Mouse (Mus musculus): ENCODE data around the gene Golgb1. TPM values are rescaled to one million over a fixed set of nuclear protein-coding genes. Genes with fewer than 3 reads are reported as not detected.
"Not testable (repeated sequence)": the region's sequence is repeated elsewhere in the genome, so short reads cannot be mapped to it uniquely, and the experiment has no call there.

Golgb1 gene
- 90.6 and 91.7 TPM in 2 replicates for polyA plus RNA-seq (2015; fragmentation: Nextera tagmentation; extraction: Ambion mirVana)

GRCm38 (mm10) chr16:36874583-36875275, at the start of gene Golgb1, which contains the start of gene Eaf2:
Golgb1 (plus strand) TSS chr16:36875140.
Eaf2 (minus strand) TSS chr16:36875003.
- Histone ChIP-seq H3K9ac (peak within 1 kb of the TSS; percentile 92), H3K4me3 (peak within 1 kb of the TSS; percentile 80), H3K27me3 (no peaks in the 10 kb centered on the region), H3K4me1 (replicated peaks) (peaks cover 37% of the 10 kb centered on the region), H3K27ac (replicated peaks) (peak within 1 kb of the TSS; percentile 91), H3K4me2 (peak within 1 kb of the TSS; percentile 76), H3K36me3 (peaks cover 21% of the 10 kb centered on the region), H3K9me3 (no peaks in the 10 kb centered on the region)
- ATAC-seq (ENCODE audit: low read depth) = peak; percentile 100
- under 1% methylated on average over 43 of the region's 43 CpGs for WGBS

- no peaks in the 10 kb centered on the region for H3K9me3 ChIP-seq
- ATAC-seq (ENCODE audit: low read depth) = peak; percentile 63; the same call in 1 of the 2 replicates
- H3K27me3 ChIP-seq = peaks cover 12% of the 10 kb centered on the region
- H3K4me3 ChIP-seq = peak overlapping the region; percentile 90
- H3K27ac ChIP-seq (replicated peaks) = no peak overlapping the region
- H3K4me2 ChIP-seq = peak overlapping the region; percentile 79
- no peaks in the 10 kb centered on the region for H3K36me3 ChIP-seq
- H3K4me1 ChIP-seq (replicated peaks) = peaks cover 24% of the 10 kb centered on the region
- 4% methylated on average over 11 of the region's 11 CpGs for WGBS
- H3K9ac ChIP-seq = peak overlapping the region; percentile 92; the same call in 1 of the 2 replicates
Observed at GRCm38 (mm10) chr16:36827611-36828053, 47.3 kb upstream of the Golgb1 start.

GRCm38 (mm10) chr16:36828054-36828786, 46.7 kb upstream of the Golgb1 start, which contains the start of gene Iqcb1:
Iqcb1 (plus strand) TSS chr16:36828385.
- peak; percentile 99 for ATAC-seq (ENCODE audit: low read depth)
- Histone ChIP-seq H3K9ac (peak within 1 kb of the TSS; percentile 92), H3K36me3 (no peaks in the 10 kb centered on the region), H3K27me3 (peaks cover 12% of the 10 kb centered on the region), H3K4me1 (replicated peaks) (peaks cover 24% of the 10 kb centered on the region), H3K4me3 (peak within 1 kb of the TSS; percentile 90), H3K4me2 (peak within 1 kb of the TSS; percentile 79), H3K27ac (replicated peaks) (peak within 1 kb of the TSS; percentile 86), H3K9me3 (no peaks in the 10 kb centered on the region)
- WGBS = under 1% methylated on average over 64 of the region's 64 CpGs

- H3K4me3 ChIP-seq = peak overlapping the region; percentile 90
Observed at GRCm38 (mm10) chr16:36828820-36829219, 46.1 kb upstream of the Golgb1 start.

GRCm38 (mm10) chr16:36846894-36847293, 28.0 kb upstream of the Golgb1 start:
- H3K9me3 ChIP-seq; H3K4me3 ChIP-seq; ATAC-seq (ENCODE audit: low read depth); H3K4me1 ChIP-seq (replicated peaks); H3K9ac ChIP-seq; H3K4me2 ChIP-seq; H3K27me3 ChIP-seq; H3K27ac ChIP-seq (replicated peaks): not testable (repeated sequence)
- 92% methylated on average over 1 of the region's 1 CpGs for WGBS
- peaks cover 34% of the 10 kb centered on the region for H3K36me3 ChIP-seq

More at GRCm38 (mm10) chr16:36828820-36829219, 46.1 kb upstream of the Golgb1 start:
- Histone ChIP-seq H3K36me3 (no peaks in the 10 kb centered on the region), H3K4me2 (peak overlapping the region; percentile 79), H3K27me3 (peaks cover 12% of the 10 kb centered on the region), H3K9me3 (no peaks in the 10 kb centered on the region), H3K4me1 (replicated peaks) (peaks cover 24% of the 10 kb centered on the region), H3K9ac (peak overlapping the region; percentile 92), H3K27ac (replicated peaks) (peak overlapping the region; percentile 86; the same call in 1 of the 2 replicates)
- WGBS = 4% methylated on average over 11 of the region's 11 CpGs
- ATAC-seq (ENCODE audit: low read depth) = peak; percentile 41

GRCm38 (mm10) chr16:36851202-36851601, 23.7 kb upstream of the Golgb1 start:
- Histone ChIP-seq H3K4me1 (replicated peaks) (no peaks in the 10 kb centered on the region), H3K9ac (no peak overlapping the region), H3K36me3 (peaks cover 42% of the 10 kb centered on the region), H3K27me3 (no peaks in the 10 kb centered on the region), H3K9me3 (no peaks in the 10 kb centered on the region), H3K4me3 (no peak overlapping the region), H3K4me2 (no peak overlapping the region), H3K27ac (replicated peaks) (no peak overlapping the region)
- ATAC-seq (ENCODE audit: low read depth) = no peak
- 87% methylated on average over 3 of the region's 3 CpGs for WGBS

- H3K27ac ChIP-seq (replicated peaks) = no peak overlapping the region
- no peaks in the 10 kb centered on the region for H3K27me3 ChIP-seq
- no peak overlapping the region for H3K4me2 ChIP-seq
- no peaks in the 10 kb centered on the region for H3K9me3 ChIP-seq
- no peak for ATAC-seq (ENCODE audit: low read depth)
- H3K36me3 ChIP-seq = peaks cover 42% of the 10 kb centered on the region
- H3K4me3 ChIP-seq = no peak overlapping the region
- no peak overlapping the region for H3K9ac ChIP-seq
- WGBS = 92% methylated on average over 3 of the region's 3 CpGs
- no peaks in the 10 kb centered on the region for H3K4me1 ChIP-seq (replicated peaks)
Observed at GRCm38 (mm10) chr16:36863585-36863984, 11.4 kb upstream of the Golgb1 start.

- 97% methylated on average over 2 of the region's 2 CpGs for WGBS
- peaks cover 8% of the 10 kb centered on the region for H3K4me1 ChIP-seq (replicated peaks)
- ATAC-seq (ENCODE audit: low read depth) = no peak
- no peak overlapping the region for H3K9ac ChIP-seq
- H3K36me3 ChIP-seq = peaks cover 56% of the 10 kb centered on the region
- no peaks in the 10 kb centered on the region for H3K27me3 ChIP-seq
- no peaks in the 10 kb centered on the region for H3K9me3 ChIP-seq
- no peak overlapping the region for H3K27ac ChIP-seq (replicated peaks)
- H3K4me3 ChIP-seq = no peak overlapping the region
- H3K4me2 ChIP-seq = no peak overlapping the region
Observed at GRCm38 (mm10) chr16:36869442-36869841, 5.5 kb upstream of the Golgb1 start.

GRCm38 (mm10) chr16:36875276-36875851, 424 bp downstream of the Golgb1 start:
- ATAC-seq (ENCODE audit: low read depth) = peak; percentile 78

GRCm38 (mm10) chr16:36877316-36877715, 2.4 kb downstream of the Golgb1 start:
- no peak overlapping the region for H3K4me3 ChIP-seq
- H3K27me3 ChIP-seq = no peaks in the 10 kb centered on the region
- no peak for ATAC-seq (ENCODE audit: low read depth)
- no peak overlapping the region for H3K9ac ChIP-seq
- H3K9me3 ChIP-seq = no peaks in the 10 kb centered on the region
- 74% methylated on average over 5 of the region's 5 CpGs for WGBS
- peaks cover 45% of the 10 kb centered on the region for H3K4me1 ChIP-seq (replicated peaks)
- H3K36me3 ChIP-seq = peaks cover 7% of the 10 kb centered on the region
- no peak overlapping the region for H3K4me2 ChIP-seq
- no peak overlapping the region for H3K27ac ChIP-seq (replicated peaks)

More at GRCm38 (mm10) chr16:36875276-36875851, 424 bp downstream of the Golgb1 start:
- Histone ChIP-seq H3K4me1 (replicated peaks) (peaks cover 40% of the 10 kb centered on the region), H3K36me3 (peaks cover 21% of the 10 kb centered on the region), H3K4me2 (peak overlapping the region; percentile 76), H3K9ac (peak overlapping the region; percentile 92), H3K4me3 (peak overlapping the region; percentile 80), H3K27ac (replicated peaks) (peak overlapping the region; percentile 84), H3K27me3 (no peaks in the 10 kb centered on the region), H3K9me3 (no peaks in the 10 kb centered on the region)
- WGBS = under 1% methylated on average over 45 of the region's 48 CpGs

GRCm38 (mm10) chr16:36882737-36883343, 7.9 kb downstream of the Golgb1 start:
- ATAC-seq (ENCODE audit: low read depth) = peak; percentile 33; the same call in 1 of the 2 replicates
- WGBS = 27% methylated on average over 5 of the region's 5 CpGs
- Histone ChIP-seq H3K27me3 (no peaks in the 10 kb centered on the region), H3K4me2 (no peak overlapping the region), H3K9ac (no peak overlapping the region), H3K4me3 (no peak overlapping the region), H3K4me1 (replicated peaks) (peaks cover 38% of the 10 kb centered on the region), H3K9me3 (no peaks in the 10 kb centered on the region), H3K27ac (replicated peaks) (peak overlapping the region; percentile 69), H3K36me3 (peaks cover 10% of the 10 kb centered on the region)

Data from neural tube, embryonic 13.5 days (tissue).